Mouse (Mus musculus) embryonic fibroblast, embryonic 13.5 days (primary cell): Measurements from ENCODE around the gene Acot7.

Experiments
- CTCF ChIP-seq: IDR thresholded peaks from 2 replicates; pipeline ENCODE4 v1.5.1; 2011; ENCODE audit warnings: mild to moderate bottlenecking, control low read depth, low read length, moderate library complexity, borderline replicate concordance; ENCODE audit not compliant: insufficient read depth
- POLR2A ChIP-seq: IDR thresholded peaks from 2 replicates; pipeline ENCODE4 v1.6.1; 2011; ENCODE audit warnings: low read depth, mild to moderate bottlenecking, control low read depth, low read length, moderate library complexity

GRCm38 (mm10) chr4:152283186-152283950, 105.4 kb downstream of the Acot7 start:
- TF ChIP-seq POLR2A (no peak), CTCF (peak; percentile 83)
